Mouse (Mus musculus) neutrophil, adult 5-6 weeks (primary cell): ENCODE data around the gene Nup93. TPM values are rescaled to one million over a fixed set of nuclear protein-coding genes. Genes with fewer than 3 reads are reported as not detected.

Experiments
- ATAC-seq: fragments of 151-379, 151-347 bp; 2 replicates; pipeline ENCODE4 v1.8.0; 2017; ENCODE audit warnings: mild to moderate bottlenecking, moderate TSS enrichment; ENCODE audit not compliant: insufficient number of reproducible peaks, poor library complexity, low FRiP score, severe bottlenecking; ENCODE audit errors: extremely low read depth
- total RNA-seq: library from RNA; stranded (forward); fragments of 200-1000 nt; gene quantifications from 2 replicates; pipeline ENCODE4 v1.2.3, GENCODE M21; 2017

Gene Nup93
- total RNA-seq, 1 experiment from 2014 or later = 14.1 TPM

- no peak for ATAC-seq
Observed at GRCm38 (mm10) chr8:94249836-94250435, 35.6 kb downstream of the Nup93 start.

- ATAC-seq = no peak
Observed at GRCm38 (mm10) chr8:94258881-94259280, 44.5 kb downstream of the Nup93 start.

GRCm38 (mm10) chr8:94262626-94263297, 48.4 kb downstream of the Nup93 start:
- no peak for ATAC-seq

- no peak for ATAC-seq
Observed at GRCm38 (mm10) chr8:94266344-94267191, 52.2 kb downstream of the Nup93 start.

GRCm38 (mm10) chr8:94268359-94268890, 54.1 kb downstream of the Nup93 start:
- ATAC-seq = no peak

GRCm38 (mm10) chr8:94270309-94270708, 55.9 kb downstream of the Nup93 start:
- no peak for ATAC-seq

GRCm38 (mm10) chr8:94271102-94271501, 56.7 kb downstream of the Nup93 start:
- no peak for ATAC-seq

- no peak for ATAC-seq
Observed at GRCm38 (mm10) chr8:94272612-94273011, 58.2 kb downstream of the Nup93 start.

- no peak for ATAC-seq
Observed at GRCm38 (mm10) chr8:94273289-94273850, 59.0 kb downstream of the Nup93 start.

GRCm38 (mm10) chr8:94274030-94274429, 59.7 kb downstream of the Nup93 start:
- no peak for ATAC-seq

GRCm38 (mm10) chr8:94278295-94278694, 63.9 kb downstream of the Nup93 start:
- ATAC-seq = no peak

- no peak for ATAC-seq
Observed at GRCm38 (mm10) chr8:94280001-94280613, 65.7 kb downstream of the Nup93 start.

- no peak for ATAC-seq
Observed at GRCm38 (mm10) chr8:94282453-94282985, 68.2 kb downstream of the Nup93 start.

- no peak for ATAC-seq
Observed at GRCm38 (mm10) chr8:94284204-94284603, 69.8 kb downstream of the Nup93 start.

- no peak for ATAC-seq
Observed at GRCm38 (mm10) chr8:94290606-94291005, 76.2 kb downstream of the Nup93 start.

GRCm38 (mm10) chr8:94292072-94292471, 77.7 kb downstream of the Nup93 start:
- ATAC-seq = no peak

- no peak for ATAC-seq
Observed at GRCm38 (mm10) chr8:94292626-94293025, 78.3 kb downstream of the Nup93 start.

GRCm38 (mm10) chr8:94295687-94296086, 81.3 kb downstream of the Nup93 start:
- no peak for ATAC-seq
